23 mouse cellular contexts compared by ENCODE assay signal in genomic region chr4:128917756-128918155, GRCm38 (mm10). TPM values are rescaled to one million over a fixed set of nuclear protein-coding genes. Genes with fewer than 3 reads are reported as not detected.
DNase-seq lines count a peak whose midpoint lies in the region; ATAC-seq and TF ChIP-seq lines count a peak whose summit lies in the region.
"Had no signal": no experiment of that assay in that cellular context is flagged by ENCODE, and none has a peak within 500 bp of the region (broad histone marks: within the 10 kb centered on the region; RNA-seq: fewer than 3 reads in every experiment).

No protein-coding gene starts in this region.

- no peak overlapping the region for H3K9ac ChIP-seq in hindbrain, postnatal 0 days (replicated peaks; ENCODE audit: low read length)
- no peak overlapping the region for H3K9ac ChIP-seq in hindbrain, embryonic 11.5 days (ENCODE audit: low read depth, low read length)
- no peak overlapping the region for H3K9ac ChIP-seq in forebrain, embryonic 14.5 days (ENCODE audit: low read length)
- H3K9ac ChIP-seq: hindbrain, embryonic 13.5 days; intestine, embryonic 15.5 days; stomach, embryonic 15.5 days had no signal

- H3K4me2 ChIP-seq in hindbrain, postnatal 0 days (ENCODE audit: low read depth, low read length), result no peak overlapping the region
- H3K4me2 ChIP-seq in hindbrain, embryonic 11.5 days (replicated peaks; ENCODE audit: low read depth, low read length), result no peak overlapping the region
- H3K4me2 ChIP-seq in forebrain, embryonic 14.5 days (ENCODE audit: low read length), result no peak overlapping the region
- H3K4me2 ChIP-seq: hindbrain, embryonic 13.5 days; intestine, embryonic 15.5 days; liver, embryonic 11.5 days; stomach, embryonic 15.5 days had no signal

- ATAC-seq in hindbrain, postnatal 0 days, result no peak
- ATAC-seq in hindbrain, embryonic 11.5 days (ENCODE audit: low FRiP score), result no peak
- ATAC-seq in forebrain, embryonic 14.5 days, result peak; percentile 34; the same call in 1 of the 2 replicates
- ATAC-seq: intestine, embryonic 15.5 days; Patski had no signal

- TF ChIP-seq POLR2A in testis, adult 2 months (IDR thresholded peaks at IDR 0.05; ENCODE audit: control insufficient read depth, low read depth, low read length), result no peak

- H3K4me1 ChIP-seq in hindbrain, postnatal 0 days (ENCODE audit: insufficient read depth, low read length), result no peaks in the 10 kb centered on the region
- no peaks in the 10 kb centered on the region for H3K4me1 ChIP-seq in hindbrain, embryonic 11.5 days (replicated peaks; ENCODE audit: control insufficient read depth, insufficient read depth, low read length)
- H3K4me1 ChIP-seq in testis, adult 2 months (ENCODE audit: control insufficient read depth, insufficient read depth, low read length), result peaks cover 6% of the 10 kb centered on the region
- H3K4me1 ChIP-seq in forebrain, embryonic 14.5 days (ENCODE audit: control insufficient read depth, insufficient read depth, low read length), result peaks cover 10% of the 10 kb centered on the region
- H3K4me1 ChIP-seq: midbrain, embryonic 10.5 days had no signal

- no peaks in the 10 kb centered on the region for H3K9me3 ChIP-seq in hindbrain, postnatal 0 days (ENCODE audit: low read length)
- no peaks in the 10 kb centered on the region for H3K9me3 ChIP-seq in hindbrain, embryonic 11.5 days (ENCODE audit: control insufficient read depth, low read length)
- H3K9me3 ChIP-seq in forebrain, embryonic 14.5 days (replicated peaks; ENCODE audit: control insufficient read depth, low read length), result no peaks in the 10 kb centered on the region
- H3K9me3 ChIP-seq: hindbrain, embryonic 13.5 days; intestine, embryonic 15.5 days; midbrain, embryonic 10.5 days; stomach, embryonic 15.5 days had no signal

- WGBS in hindbrain, postnatal 0 days, result 60% methylated on average over 6 of the region's 6 CpGs
- WGBS in hindbrain, embryonic 11.5 days, result 86% methylated on average over 6 of the region's 6 CpGs
- 59% methylated on average over 6 of the region's 6 CpGs for WGBS in forebrain, embryonic 14.5 days

- no peaks in the 10 kb centered on the region for H3K36me3 ChIP-seq in hindbrain, postnatal 0 days (ENCODE audit: insufficient read depth, low read length)
- no peaks in the 10 kb centered on the region for H3K36me3 ChIP-seq in hindbrain, embryonic 11.5 days (ENCODE audit: control insufficient read depth, insufficient read depth, low read length)
- H3K36me3 ChIP-seq in testis, adult 2 months (ENCODE audit: control insufficient read depth, insufficient read depth, low read length), result no peaks in the 10 kb centered on the region
- no peaks in the 10 kb centered on the region for H3K36me3 ChIP-seq in forebrain, embryonic 14.5 days (ENCODE audit: control insufficient read depth, insufficient read depth, low read length)
- H3K36me3 ChIP-seq: hindbrain, embryonic 13.5 days; intestine, embryonic 15.5 days; midbrain, embryonic 10.5 days; stomach, embryonic 15.5 days had no signal

- no peaks in the 10 kb centered on the region for H3K27me3 ChIP-seq in hindbrain, postnatal 0 days (ENCODE audit: insufficient read depth, low read length)
- no peaks in the 10 kb centered on the region for H3K27me3 ChIP-seq in hindbrain, embryonic 11.5 days (ENCODE audit: control insufficient read depth, insufficient read depth, low read length)
- H3K27me3 ChIP-seq in testis, adult 2 months (ENCODE audit: control insufficient read depth, insufficient read depth, low read length), result no peaks in the 10 kb centered on the region
- H3K27me3 ChIP-seq in forebrain, embryonic 14.5 days (replicated peaks; ENCODE audit: control insufficient read depth, insufficient read depth, low read length), result 0 out of 2 replicates have a peak, but pooled peaks cover 3% of the 10 kb centered on the region
- H3K27me3 ChIP-seq: intestine, embryonic 15.5 days; Patski; stomach, embryonic 15.5 days had no signal

- no peak overlapping the region for H3K4me3 ChIP-seq in hindbrain, postnatal 0 days (ENCODE audit: low read length)
- no peak overlapping the region for H3K4me3 ChIP-seq in hindbrain, embryonic 11.5 days (ENCODE audit: low read depth, low read length)
- H3K4me3 ChIP-seq in testis, adult 2 months (ENCODE audit: control insufficient read depth, low read depth, low read length), result no peak overlapping the region
- H3K4me3 ChIP-seq in forebrain, embryonic 14.5 days (ENCODE audit: low read depth, low read length), result no peak overlapping the region
- H3K4me3 ChIP-seq: hindbrain, embryonic 13.5 days; intestine, embryonic 15.5 days; midbrain, embryonic 10.5 days; stomach, embryonic 15.5 days had no signal

- DNase-seq in hindbrain, postnatal 0 days (ENCODE audit: low spot score), result peak; percentile 38
- no peak for DNase-seq in hindbrain, embryonic 11.5 days (ENCODE audit: low spot score)
- no peak for DNase-seq in testis, postnatal 10 days (ENCODE audit: low spot score)
- peak; percentile 58 for DNase-seq in forebrain, embryonic 14.5 days (ENCODE audit: low spot score)
- no peak for DNase-seq in Muller cell, postnatal 12 days (ENCODE audit: inconsistent ontology term)
- no peak for DNase-seq in MN1 (ENCODE audit: low spot score)
- DNase-seq: adrenal gland, adult 8-10 months; cerebellum, adult 18-20 months; cerebellum, postnatal 36 days; gastrocnemius, postnatal 14 days; heart, postnatal 14 days; kidney, postnatal 36 days; layer of hippocampus, adult 9-11 months; right cerebral cortex, postnatal 25 days had no signal

- TF ChIP-seq CTCF in hindbrain, postnatal 0 days (IDR thresholded peaks at IDR 0.05; ENCODE audit: low read depth), result no peak
- no peak for TF ChIP-seq CTCF in testis, adult 2 months (IDR thresholded peaks at IDR 0.05; ENCODE audit: control insufficient read depth, insufficient read depth, insufficient replicate concordance, low read depth, low read length)

- no peak overlapping the region for H3K27ac ChIP-seq in hindbrain, postnatal 0 days
- H3K27ac ChIP-seq in hindbrain, embryonic 11.5 days (ENCODE audit: low read depth, low read length), result no peak overlapping the region
- 0 out of 2 replicates have a peak overlapping the region, but pooled peaks have one; percentile 3 for H3K27ac ChIP-seq in testis, adult 2 months (ENCODE audit: control insufficient read depth, insufficient read depth, low read depth, low read length)
- peak overlapping the region; percentile 63; the same call in 1 of the 2 replicates for H3K27ac ChIP-seq in forebrain, embryonic 14.5 days (ENCODE audit: low read depth, low read length)
- H3K27ac ChIP-seq: hindbrain, embryonic 13.5 days; intestine, embryonic 15.5 days; macrophage; midbrain, embryonic 10.5 days; stomach, embryonic 15.5 days had no signal

RNA-seq across cellular contexts. Expression of gene Trim62, which starts 34.4 kb away (rescaled TPM):
- total RNA-seq in hindbrain, postnatal 0 days (2014; rRNA removed), result 30.8 and 33.4 TPM in 2 replicates
- 23.4 and 27.9 TPM in 2 replicates for polyA plus RNA-seq in hindbrain, postnatal 0 days (2015; fragmentation: Nextera tagmentation; extraction: Ambion mirVana)
- 13.0 and 13.1 TPM in 2 replicates for polyA plus RNA-seq in hindbrain, embryonic 11.5 days (2014; fragmentation: Nextera tagmentation; extraction: Ambion mirVana)
- 5.8 and 6.6 TPM in 2 replicates for polyA plus RNA-seq in testis, adult 2 months (2012; rRNA removed)
- 9.3 and 10.5 TPM in 2 replicates for polyA plus RNA-seq in forebrain, embryonic 14.5 days (2014; fragmentation: Nextera tagmentation; extraction: Ambion mirVana)

RNA-seq across cellular contexts. Expression of gene Azin2, which starts 44.5 kb away (rescaled TPM):
- 32.7 and 35.0 TPM in 2 replicates for total RNA-seq in hindbrain, postnatal 0 days (2014; rRNA removed)
- 32.9 and 33.0 TPM in 2 replicates for polyA plus RNA-seq in hindbrain, postnatal 0 days (2015; fragmentation: Nextera tagmentation; extraction: Ambion mirVana)
- polyA plus RNA-seq in hindbrain, embryonic 11.5 days (2014; fragmentation: Nextera tagmentation; extraction: Ambion mirVana), result 10.8 and 12.5 TPM in 2 replicates
- polyA plus RNA-seq in testis, adult 2 months (2012; rRNA removed), result 213 and 251 TPM in 2 replicates
- 10.6 and 11.7 TPM in 2 replicates for polyA plus RNA-seq in forebrain, embryonic 14.5 days (2014; fragmentation: Nextera tagmentation; extraction: Ambion mirVana)
- total RNA-seq: neutrophil, adult 5-6 weeks had no signal

Comparison
In these comparisons a context has a peak if more than half of its experiments do, and no peak if none do; other contexts are left out.
1. DNase-seq: peak in hindbrain, postnatal 0 days (single experiment) and forebrain, embryonic 14.5 days (single experiment); none in hindbrain, embryonic 11.5 days (single experiment), testis, postnatal 10 days (single experiment), Muller cell, postnatal 12 days (single experiment) and MN1 (single experiment).
2. H3K27ac ChIP-seq: peak in testis, adult 2 months (single experiment) and forebrain, embryonic 14.5 days (single experiment); none in hindbrain, postnatal 0 days (single experiment) and hindbrain, embryonic 11.5 days (single experiment).